Comparison of ENCODE assay signal across 22 mouse cellular contexts in the genomic region with DNA sequence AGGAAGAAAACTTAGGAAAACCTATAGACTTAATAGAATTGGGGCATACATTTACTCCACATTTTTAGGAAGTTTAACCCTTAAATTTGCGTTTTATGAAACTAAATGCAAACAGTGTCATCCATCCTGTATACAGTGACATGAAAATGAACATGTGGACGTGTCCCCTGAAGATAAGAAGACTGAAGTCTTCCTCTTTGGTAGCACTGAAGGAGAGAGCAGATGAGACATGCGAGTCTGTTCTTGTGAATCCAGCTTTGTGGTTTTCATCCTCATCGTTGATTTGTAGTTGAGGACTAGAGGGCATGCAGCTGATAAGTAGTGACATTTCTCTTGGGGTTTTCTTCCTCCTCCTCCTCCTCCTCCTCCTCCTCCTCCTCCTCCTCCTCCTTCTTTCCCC.
"Had no signal": no experiment of that assay in that cellular context is flagged by ENCODE, and none has a peak within 500 bp of the region (broad histone marks: within the 10 kb centered on the region; RNA-seq: fewer than 3 reads in every experiment).

No protein-coding gene starts in this region.

- H3K4me3 ChIP-seq: gastrocnemius, adult 2 months; heart, embryonic 13.5 days; heart, embryonic 15.5 days; hindbrain, embryonic 13.5 days; hindbrain, embryonic 15.5 days; layer of hippocampus, adult 2 months; limb, embryonic 13.5 days; limb, embryonic 15.5 days; liver, embryonic 12.5 days had no signal

- H3K4me1 ChIP-seq: limb, embryonic 13.5 days; limb, embryonic 15.5 days had no signal

- H3K27me3 ChIP-seq: heart, embryonic 13.5 days; heart, embryonic 15.5 days; hindbrain, embryonic 13.5 days; hindbrain, embryonic 15.5 days; limb, embryonic 13.5 days; limb, embryonic 15.5 days; liver, embryonic 12.5 days had no signal

- H3K9ac ChIP-seq: heart, embryonic 13.5 days; heart, embryonic 15.5 days; hindbrain, embryonic 13.5 days; hindbrain, embryonic 15.5 days; limb, embryonic 13.5 days; limb, embryonic 15.5 days; liver, embryonic 12.5 days had no signal

- DNase-seq: gastrocnemius, adult 2 months; gastrocnemius, postnatal 10 days; gastrocnemius, postnatal 25 days; heart, adult 18-20 months; heart, postnatal 14 days; heart, postnatal 36 days; kidney, adult 11 months; kidney, adult 2 months; kidney, postnatal 10 days; kidney, postnatal 25 days; layer of hippocampus, postnatal 36 days; left cerebral cortex, postnatal 4 days had no signal

- H3K27ac ChIP-seq: gastrocnemius, adult 2 months; heart, embryonic 13.5 days; heart, embryonic 15.5 days; hindbrain, embryonic 13.5 days; hindbrain, embryonic 15.5 days; hindbrain, postnatal 0 days; layer of hippocampus, adult 2 months; limb, embryonic 13.5 days; limb, embryonic 15.5 days; liver, embryonic 12.5 days had no signal

- ATAC-seq: hindbrain, postnatal 0 days; intestine, embryonic 16.5 days; liver, embryonic 12.5 days had no signal

- H3K36me3 ChIP-seq: heart, embryonic 15.5 days; hindbrain, embryonic 15.5 days had no signal

- H3K9me3 ChIP-seq: heart, embryonic 13.5 days; heart, embryonic 15.5 days; hindbrain, embryonic 13.5 days; hindbrain, embryonic 15.5 days; limb, embryonic 13.5 days; limb, embryonic 15.5 days; liver, embryonic 12.5 days had no signal
